Mouse (Mus musculus): ENCODE data around the gene Cpvl.

DNA sequence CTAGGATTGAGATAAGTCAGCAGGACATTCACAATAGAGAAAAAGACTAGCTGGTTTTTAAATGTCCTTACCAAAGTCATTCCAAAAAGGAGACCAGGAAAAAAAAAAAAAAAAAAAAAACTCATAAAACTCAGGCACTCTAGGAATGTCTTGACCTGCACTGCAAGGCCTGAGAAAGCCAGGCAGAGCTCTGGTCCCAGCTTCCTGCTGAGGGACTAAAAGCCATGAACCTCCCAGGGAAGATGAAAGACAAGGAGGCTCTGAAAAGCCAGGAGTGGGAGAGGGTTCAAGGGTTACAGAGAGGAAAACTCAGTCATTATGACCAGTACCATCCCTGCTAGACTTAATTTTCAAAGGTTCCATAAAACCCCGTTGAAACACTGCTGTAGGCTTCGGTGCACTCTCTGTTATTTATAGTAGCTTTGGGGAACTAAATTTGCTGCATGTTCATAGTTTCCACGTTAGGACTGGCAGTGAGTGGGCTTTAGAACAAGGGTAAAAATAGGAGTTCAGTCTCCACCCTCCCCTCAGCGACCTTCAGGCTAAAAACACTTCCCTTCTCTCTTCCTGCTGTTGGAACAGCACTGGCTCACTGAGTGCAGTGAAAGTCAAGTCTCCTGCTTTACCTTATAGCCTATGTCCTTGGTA, 30.0 kb downstream of the Cpvl start:
- TF ChIP-seq POLR2A (IDR thresholded peaks at IDR 0.05; ENCODE audit: insufficient read depth, low read depth, low read length) (no peak), CTCF (IDR thresholded peaks at IDR 0.05; ENCODE audit: insufficient read depth, low read depth, low read length) (no peak)

Measured in olfactory bulb, adult 2 months (tissue).